Mouse (Mus musculus) lung, adult 18-20 months (tissue): Measurements from ENCODE around the gene Cyp4a12a.
"Not testable (repeated sequence)": the region's sequence is repeated elsewhere in the genome, so short reads cannot be mapped to it uniquely, and the experiment has no call there.

Experiments
- DNase-seq, 2 experiments: peaks; one replicate each; pipeline ENCODE4 v3.0.0; 2022; ENCODE audit warnings: mixed read lengths in 2 of 2

Cyp4a12a gene

GRCm38 (mm10) chr4:115298746-115299145 is at the start of gene Cyp4a12a:
Cyp4a12a (plus strand) TSS chr4:115299046.
- DNase-seq: not testable (repeated sequence)

- not testable (repeated sequence) for DNase-seq
These were observed 33.9 kb upstream of the Cyp4a12a start for GRCm38 (mm10) chr4:115264687-115265569.

GRCm38 (mm10) chr4:115278215-115278982 is 20.4 kb upstream of the Cyp4a12a start:
- DNase-seq: not testable (repeated sequence)

- DNase-seq: no peak
These were observed 18.5 kb upstream of the Cyp4a12a start for GRCm38 (mm10) chr4:115280342-115280741.

- not testable (repeated sequence) for DNase-seq
These were observed 18.1 kb upstream of the Cyp4a12a start for GRCm38 (mm10) chr4:115280779-115281178.

GRCm38 (mm10) chr4:115281231-115281767 is 17.5 kb upstream of the Cyp4a12a start:
- not testable (repeated sequence) for DNase-seq

GRCm38 (mm10) chr4:115325722-115326121 is 26.9 kb downstream of the Cyp4a12a start:
- DNase-seq: not testable (repeated sequence)

- DNase-seq: not testable (repeated sequence)
These were observed 66.8 kb downstream of the Cyp4a12a start for GRCm38 (mm10) chr4:115365624-115366023.

- peak in 1 of 2 experiments; percentile 12 for DNase-seq
These were observed 69.2 kb downstream of the Cyp4a12a start for GRCm38 (mm10) chr4:115368067-115368466.
